Mouse (Mus musculus): Measurements from ENCODE around the gene Svop. TPM values are rescaled to one million over a fixed set of nuclear protein-coding genes. Genes with fewer than 3 reads are reported as not detected.

Svop gene
- polyA plus RNA-seq, 1 experiment, result 0.04 TPM

- TF ChIP-seq CEBPB (IDR thresholded peaks at IDR 0.05; ENCODE audit: low read depth) (no peak), MYOD1 (IDR thresholded peaks at IDR 0.05; ENCODE audit: control insufficient read depth, insufficient read length, low read depth) (no peak), CTCF (IDR thresholded peaks at IDR 0.05; ENCODE audit: control insufficient read depth, insufficient read depth, insufficient read length) (no peak)
- Histone ChIP-seq H3K27me3 (ENCODE audit: control insufficient read depth, insufficient read depth, insufficient read length) (no peaks in the 10 kb centered on the region), H3ac (ENCODE audit: control insufficient read depth, insufficient read length, low read depth) (no peak overlapping the region), H3K4me3 (ENCODE audit: insufficient read depth, poor library complexity, severe bottlenecking) (no peak overlapping the region), H3K79me2 (ENCODE audit: control insufficient read depth, insufficient read depth) (no peaks in the 10 kb centered on the region), H3K79me3 (ENCODE audit: low read depth) (no peaks in the 10 kb centered on the region), H3K36me3 (ENCODE audit: control insufficient read depth, insufficient read depth) (no peaks in the 10 kb centered on the region)
These were observed 23.7 kb upstream of the Svop start for GRCm38 (mm10) chr5:114115030-114115429.

GRCm38 (mm10) chr5:114113334-114113733 is 22.0 kb upstream of the Svop start:
- no peaks in the 10 kb centered on the region for H3K79me3 ChIP-seq (ENCODE audit: low read depth)
- H3K4me3 ChIP-seq (ENCODE audit: insufficient read depth, poor library complexity, severe bottlenecking), result no peak overlapping the region
- no peaks in the 10 kb centered on the region for H3K79me2 ChIP-seq (ENCODE audit: control insufficient read depth, insufficient read depth)
- TF ChIP-seq MAX (IDR thresholded peaks at IDR 0.05) (no peak), CEBPB (IDR thresholded peaks at IDR 0.05; ENCODE audit: low read depth) (no peak), CTCF (IDR thresholded peaks at IDR 0.05; ENCODE audit: control insufficient read depth, insufficient read depth, insufficient read length) (no peak), USF1 (IDR thresholded peaks at IDR 0.05; ENCODE audit: low read depth) (no peak), FOSL1 (IDR thresholded peaks at IDR 0.05; ENCODE audit: insufficient read depth, low read length, poor library complexity, severe bottlenecking) (no peak), MYOG (IDR thresholded peaks at IDR 0.05; ENCODE audit: control insufficient read depth, extremely low read depth, insufficient read length) (no peak), MYOD1 (IDR thresholded peaks at IDR 0.05; ENCODE audit: control insufficient read depth, insufficient read length, low read depth) (no peak)
- no peak overlapping the region for H3ac ChIP-seq (ENCODE audit: control insufficient read depth, insufficient read length, low read depth)
- H3K36me3 ChIP-seq (ENCODE audit: control insufficient read depth, insufficient read depth), result peaks cover 15% of the 10 kb centered on the region
- no peaks in the 10 kb centered on the region for H3K27me3 ChIP-seq (ENCODE audit: control insufficient read depth, insufficient read depth, insufficient read length)

GRCm38 (mm10) chr5:114106391-114106935 is 15.1 kb upstream of the Svop start:
- TF ChIP-seq USF1 (IDR thresholded peaks at IDR 0.05; ENCODE audit: low read depth), result no peak
- no peak for TF ChIP-seq FOSL1 (IDR thresholded peaks at IDR 0.05; ENCODE audit: insufficient read depth, low read length, poor library complexity, severe bottlenecking)
- TF ChIP-seq MYOD1 (IDR thresholded peaks at IDR 0.05; ENCODE audit: control insufficient read depth, insufficient read length, low read depth), result no peak
- TF ChIP-seq CTCF (IDR thresholded peaks at IDR 0.05; ENCODE audit: control insufficient read depth, insufficient read depth, insufficient read length), result no peak
- TF ChIP-seq MYOG (IDR thresholded peaks at IDR 0.05; ENCODE audit: control insufficient read depth, extremely low read depth, insufficient read length), result no peak
- TF ChIP-seq CEBPB (IDR thresholded peaks at IDR 0.05; ENCODE audit: low read depth), result no peak
- no peak for TF ChIP-seq MAX (IDR thresholded peaks at IDR 0.05)
- Histone ChIP-seq H3K79me3 (ENCODE audit: low read depth) (no peaks in the 10 kb centered on the region), H3ac (ENCODE audit: control insufficient read depth, insufficient read length, low read depth) (no peak overlapping the region), H3K79me2 (ENCODE audit: control insufficient read depth, insufficient read depth) (peaks cover 9% of the 10 kb centered on the region), H3K27me3 (ENCODE audit: control insufficient read depth, insufficient read depth, insufficient read length) (no peaks in the 10 kb centered on the region), H3K36me3 (ENCODE audit: control insufficient read depth, insufficient read depth) (peaks cover 24% of the 10 kb centered on the region), H3K4me3 (ENCODE audit: insufficient read depth, poor library complexity, severe bottlenecking) (no peak overlapping the region)

GRCm38 (mm10) chr5:114102807-114103206 is 11.4 kb upstream of the Svop start:
- no peak for TF ChIP-seq CEBPB (IDR thresholded peaks at IDR 0.05; ENCODE audit: low read depth)
- TF ChIP-seq USF1 (IDR thresholded peaks at IDR 0.05; ENCODE audit: low read depth), result no peak
- no peak for TF ChIP-seq MYOG (IDR thresholded peaks at IDR 0.05; ENCODE audit: control insufficient read depth, extremely low read depth, insufficient read length)
- no peak for TF ChIP-seq CTCF (IDR thresholded peaks at IDR 0.05; ENCODE audit: control insufficient read depth, insufficient read depth, insufficient read length)
- TF ChIP-seq MYOD1 (IDR thresholded peaks at IDR 0.05; ENCODE audit: control insufficient read depth, insufficient read length, low read depth), result no peak
- TF ChIP-seq FOSL1 (IDR thresholded peaks at IDR 0.05; ENCODE audit: insufficient read depth, low read length, poor library complexity, severe bottlenecking), result no peak
- TF ChIP-seq MAX (IDR thresholded peaks at IDR 0.05), result no peak

GRCm38 (mm10) chr5:114101873-114102272 is 10.5 kb upstream of the Svop start:
- Histone ChIP-seq H3K4me3 (ENCODE audit: insufficient read depth, poor library complexity, severe bottlenecking) (no peak overlapping the region), H3K27me3 (ENCODE audit: control insufficient read depth, insufficient read depth, insufficient read length) (no peaks in the 10 kb centered on the region), H3ac (ENCODE audit: control insufficient read depth, insufficient read length, low read depth) (no peak overlapping the region), H3K36me3 (ENCODE audit: control insufficient read depth, insufficient read depth) (peaks cover 3% of the 10 kb centered on the region), H3K79me3 (ENCODE audit: low read depth) (no peaks in the 10 kb centered on the region), H3K79me2 (ENCODE audit: control insufficient read depth, insufficient read depth) (peaks cover 19% of the 10 kb centered on the region)
- TF ChIP-seq FOSL1 (IDR thresholded peaks at IDR 0.05; ENCODE audit: insufficient read depth, low read length, poor library complexity, severe bottlenecking) (no peak), MAX (IDR thresholded peaks at IDR 0.05) (no peak), CTCF (IDR thresholded peaks at IDR 0.05; ENCODE audit: control insufficient read depth, insufficient read depth, insufficient read length) (no peak), MYOG (IDR thresholded peaks at IDR 0.05; ENCODE audit: control insufficient read depth, extremely low read depth, insufficient read length) (no peak), MYOD1 (IDR thresholded peaks at IDR 0.05; ENCODE audit: control insufficient read depth, insufficient read length, low read depth) (no peak), CEBPB (IDR thresholded peaks at IDR 0.05; ENCODE audit: low read depth) (no peak), USF1 (IDR thresholded peaks at IDR 0.05; ENCODE audit: low read depth) (no peak)

More at GRCm38 (mm10) chr5:114102807-114103206, 11.4 kb upstream of the Svop start:
- no peaks in the 10 kb centered on the region for H3K27me3 ChIP-seq (ENCODE audit: control insufficient read depth, insufficient read depth, insufficient read length)
- peaks cover 6% of the 10 kb centered on the region for H3K36me3 ChIP-seq (ENCODE audit: control insufficient read depth, insufficient read depth)
- peaks cover 19% of the 10 kb centered on the region for H3K79me2 ChIP-seq (ENCODE audit: control insufficient read depth, insufficient read depth)
- no peak overlapping the region for H3K4me3 ChIP-seq (ENCODE audit: insufficient read depth, poor library complexity, severe bottlenecking)
- no peaks in the 10 kb centered on the region for H3K79me3 ChIP-seq (ENCODE audit: low read depth)
- no peak overlapping the region for H3ac ChIP-seq (ENCODE audit: control insufficient read depth, insufficient read length, low read depth)

Measured in C2C12 (cell line).